Mouse (Mus musculus): ENCODE results near the gene Lrrfip2. TPM values are rescaled to one million over a fixed set of nuclear protein-coding genes. Genes with fewer than 3 reads are reported as not detected.

Lrrfip2 gene
- polyA plus RNA-seq, 1 experiment from 2014 or later = 42.5 TPM

- H3K36me3 ChIP-seq (ENCODE audit: control insufficient read depth, insufficient read depth, low read length) = peaks cover 6% of the 10 kb centered on the region
- H3K9ac ChIP-seq (replicated peaks; ENCODE audit: low read depth, low read length) = no peak overlapping the region
- no peak overlapping the region for H3K4me2 ChIP-seq (ENCODE audit: low read depth, low read length)
- no peaks in the 10 kb centered on the region for H3K9me3 ChIP-seq (ENCODE audit: control insufficient read depth, low read length)
- H3K27ac ChIP-seq (ENCODE audit: low read depth, low read length) = no peak overlapping the region
- ATAC-seq (ENCODE audit: low read depth) = no peak
- H3K4me3 ChIP-seq (ENCODE audit: low read depth, low read length) = no peak overlapping the region
- no peaks in the 10 kb centered on the region for H3K4me1 ChIP-seq (ENCODE audit: control insufficient read depth, insufficient read depth, low read length)
- 87% methylated on average over 10 of the region's 10 CpGs for WGBS
- no peaks in the 10 kb centered on the region for H3K27me3 ChIP-seq (ENCODE audit: control insufficient read depth, insufficient read depth, low read length)
Observed at GRCm38 (mm10) chr9:111211122-111212041, 94.0 kb downstream of the Lrrfip2 start.

- Histone ChIP-seq H3K4me2 (ENCODE audit: low read depth, low read length) (no peak overlapping the region), H3K27me3 (ENCODE audit: control insufficient read depth, insufficient read depth, low read length) (no peaks in the 10 kb centered on the region), H3K36me3 (ENCODE audit: control insufficient read depth, insufficient read depth, low read length) (peaks cover 9% of the 10 kb centered on the region; the same call in 1 of the 2 replicates), H3K4me3 (ENCODE audit: low read depth, low read length) (no peak overlapping the region), H3K9me3 (ENCODE audit: control insufficient read depth, low read length) (no peaks in the 10 kb centered on the region), H3K9ac (replicated peaks; ENCODE audit: low read depth, low read length) (no peak overlapping the region), H3K27ac (ENCODE audit: low read depth, low read length) (no peak overlapping the region), H3K4me1 (ENCODE audit: control insufficient read depth, insufficient read depth, low read length) (no peaks in the 10 kb centered on the region)
- 89% methylated on average over 6 of the region's 6 CpGs for WGBS
- no peak for ATAC-seq (ENCODE audit: low read depth)
Observed at GRCm38 (mm10) chr9:111213501-111213900, 96.1 kb downstream of the Lrrfip2 start.

- no peaks in the 10 kb centered on the region for H3K27me3 ChIP-seq (ENCODE audit: control insufficient read depth, insufficient read depth, low read length)
- no peak for ATAC-seq (ENCODE audit: low read depth)
- H3K4me2 ChIP-seq (ENCODE audit: low read depth, low read length) = no peak overlapping the region
- no peak overlapping the region for H3K27ac ChIP-seq (ENCODE audit: low read depth, low read length)
- no peaks in the 10 kb centered on the region for H3K4me1 ChIP-seq (ENCODE audit: control insufficient read depth, insufficient read depth, low read length)
- H3K9me3 ChIP-seq (ENCODE audit: control insufficient read depth, low read length) = no peaks in the 10 kb centered on the region
- no peak overlapping the region for H3K9ac ChIP-seq (replicated peaks; ENCODE audit: low read depth, low read length)
- H3K36me3 ChIP-seq (ENCODE audit: control insufficient read depth, insufficient read depth, low read length) = peaks cover 17% of the 10 kb centered on the region; the same call in 1 of the 2 replicates
- H3K4me3 ChIP-seq (ENCODE audit: low read depth, low read length) = no peak overlapping the region
Observed at GRCm38 (mm10) chr9:111216424-111216823, 99.0 kb downstream of the Lrrfip2 start.

- Histone ChIP-seq H3K9ac (replicated peaks; ENCODE audit: low read depth, low read length) (no peak overlapping the region), H3K9me3 (ENCODE audit: control insufficient read depth, low read length) (no peaks in the 10 kb centered on the region), H3K4me2 (ENCODE audit: low read depth, low read length) (no peak overlapping the region), H3K36me3 (ENCODE audit: control insufficient read depth, insufficient read depth, low read length) (peaks cover 41% of the 10 kb centered on the region), H3K4me3 (ENCODE audit: low read depth, low read length) (no peak overlapping the region), H3K4me1 (ENCODE audit: control insufficient read depth, insufficient read depth, low read length) (no peaks in the 10 kb centered on the region), H3K27me3 (ENCODE audit: control insufficient read depth, insufficient read depth, low read length) (no peaks in the 10 kb centered on the region), H3K27ac (ENCODE audit: low read depth, low read length) (no peak overlapping the region)
- WGBS = 96% methylated on average over 5 of the region's 5 CpGs
- no peak for ATAC-seq (ENCODE audit: low read depth)
Observed at GRCm38 (mm10) chr9:111220551-111221080, 103.2 kb downstream of the Lrrfip2 start.

- Histone ChIP-seq H3K4me3 (ENCODE audit: low read depth, low read length) (no peak overlapping the region), H3K4me2 (ENCODE audit: low read depth, low read length) (no peak overlapping the region), H3K27ac (ENCODE audit: low read depth, low read length) (no peak overlapping the region), H3K27me3 (ENCODE audit: control insufficient read depth, insufficient read depth, low read length) (no peaks in the 10 kb centered on the region), H3K9me3 (ENCODE audit: control insufficient read depth, low read length) (no peaks in the 10 kb centered on the region), H3K36me3 (ENCODE audit: control insufficient read depth, insufficient read depth, low read length) (peaks cover 45% of the 10 kb centered on the region), H3K4me1 (ENCODE audit: control insufficient read depth, insufficient read depth, low read length) (no peaks in the 10 kb centered on the region), H3K9ac (replicated peaks; ENCODE audit: low read depth, low read length) (no peak overlapping the region)
- WGBS = 81% methylated on average over 1 of the region's 1 CpGs
- no peak for ATAC-seq (ENCODE audit: low read depth)
Observed at GRCm38 (mm10) chr9:111221580-111221979, 104.2 kb downstream of the Lrrfip2 start.

- no peaks in the 10 kb centered on the region for H3K27me3 ChIP-seq (ENCODE audit: control insufficient read depth, insufficient read depth, low read length)
- ATAC-seq (ENCODE audit: low read depth) = no peak
- no peaks in the 10 kb centered on the region for H3K4me1 ChIP-seq (ENCODE audit: control insufficient read depth, insufficient read depth, low read length)
- H3K9ac ChIP-seq (replicated peaks; ENCODE audit: low read depth, low read length) = no peak overlapping the region
- 96% methylated on average over 5 of the region's 5 CpGs for WGBS
- no peak overlapping the region for H3K27ac ChIP-seq (ENCODE audit: low read depth, low read length)
- H3K36me3 ChIP-seq (ENCODE audit: control insufficient read depth, insufficient read depth, low read length) = peaks cover 39% of the 10 kb centered on the region
- H3K4me3 ChIP-seq (ENCODE audit: low read depth, low read length) = no peak overlapping the region
- H3K9me3 ChIP-seq (ENCODE audit: control insufficient read depth, low read length) = no peaks in the 10 kb centered on the region
- H3K4me2 ChIP-seq (ENCODE audit: low read depth, low read length) = no peak overlapping the region
Observed at GRCm38 (mm10) chr9:111223406-111223805, 106.0 kb downstream of the Lrrfip2 start.

- Histone ChIP-seq H3K27me3 (ENCODE audit: control insufficient read depth, insufficient read depth, low read length) (no peaks in the 10 kb centered on the region), H3K9ac (replicated peaks; ENCODE audit: low read depth, low read length) (no peak overlapping the region), H3K4me1 (ENCODE audit: control insufficient read depth, insufficient read depth, low read length) (no peaks in the 10 kb centered on the region), H3K4me2 (ENCODE audit: low read depth, low read length) (no peak overlapping the region), H3K36me3 (ENCODE audit: control insufficient read depth, insufficient read depth, low read length) (peaks cover 48% of the 10 kb centered on the region), H3K4me3 (ENCODE audit: low read depth, low read length) (no peak overlapping the region), H3K9me3 (ENCODE audit: control insufficient read depth, low read length) (no peaks in the 10 kb centered on the region), H3K27ac (ENCODE audit: low read depth, low read length) (no peak overlapping the region)
- WGBS = 75% methylated on average over 5 of the region's 5 CpGs
- no peak for ATAC-seq (ENCODE audit: low read depth)
Observed at GRCm38 (mm10) chr9:111228446-111228845, 111.1 kb downstream of the Lrrfip2 start.

- no peak overlapping the region for H3K4me3 ChIP-seq (ENCODE audit: low read depth, low read length)
- 92% methylated on average over 9 of the region's 9 CpGs for WGBS
- ATAC-seq (ENCODE audit: low read depth) = no peak
- H3K27ac ChIP-seq (ENCODE audit: low read depth, low read length) = no peak overlapping the region
- H3K9ac ChIP-seq (replicated peaks; ENCODE audit: low read depth, low read length) = no peak overlapping the region
- peaks cover 21% of the 10 kb centered on the region for H3K36me3 ChIP-seq (ENCODE audit: control insufficient read depth, insufficient read depth, low read length)
- H3K4me1 ChIP-seq (ENCODE audit: control insufficient read depth, insufficient read depth, low read length) = no peaks in the 10 kb centered on the region
- no peak overlapping the region for H3K4me2 ChIP-seq (ENCODE audit: low read depth, low read length)
- H3K27me3 ChIP-seq (ENCODE audit: control insufficient read depth, insufficient read depth, low read length) = no peaks in the 10 kb centered on the region
- H3K9me3 ChIP-seq (ENCODE audit: control insufficient read depth, low read length) = no peaks in the 10 kb centered on the region
Observed at GRCm38 (mm10) chr9:111234701-111235100, 117.3 kb downstream of the Lrrfip2 start.

GRCm38 (mm10) chr9:111237726-111238125 lies 120.3 kb downstream of the Lrrfip2 start:
- H3K9ac ChIP-seq (replicated peaks; ENCODE audit: low read depth, low read length) = no peak overlapping the region
- no peak overlapping the region for H3K4me2 ChIP-seq (ENCODE audit: low read depth, low read length)
- no peaks in the 10 kb centered on the region for H3K9me3 ChIP-seq (ENCODE audit: control insufficient read depth, low read length)
- H3K27me3 ChIP-seq (ENCODE audit: control insufficient read depth, insufficient read depth, low read length) = no peaks in the 10 kb centered on the region
- no peak for ATAC-seq (ENCODE audit: low read depth)
- H3K4me3 ChIP-seq (ENCODE audit: low read depth, low read length) = no peak overlapping the region
- H3K27ac ChIP-seq (ENCODE audit: low read depth, low read length) = no peak overlapping the region
- peaks cover 25% of the 10 kb centered on the region for H3K36me3 ChIP-seq (ENCODE audit: control insufficient read depth, insufficient read depth, low read length)
- H3K4me1 ChIP-seq (ENCODE audit: control insufficient read depth, insufficient read depth, low read length) = no peaks in the 10 kb centered on the region
